Mouse (Mus musculus) cerebellum, adult 2 months (tissue): Measurements from ENCODE around the gene Rsrp1. TPM values are rescaled to one million over a fixed set of nuclear protein-coding genes. Genes with fewer than 3 reads are reported as not detected.

ENCODE experiments used
- DNase-seq, 2 experiments: peaks; one replicate each; pipeline ENCODE4 v3.0.0; 2021
- H3K27ac ChIP-seq: fragments of 200-500 bp; 2 replicates; pipeline ENCODE4 v1.5.1; 2012; ENCODE audit warnings: low read length, control low read depth, inconsistent platforms; ENCODE audit not compliant: insufficient read depth
- H3K27me3 ChIP-seq: fragments of 200-500 bp; 2 replicates; pipeline ENCODE4 v1.6.1; 2012; ENCODE audit warnings: inconsistent platforms, mild to moderate bottlenecking, low read length, moderate library complexity; ENCODE audit not compliant: control insufficient read depth, insufficient read depth
- H3K4me1 ChIP-seq: fragments of 200-500 bp; 2 replicates; pipeline ENCODE4 v1.6.1; 2011; ENCODE audit warnings: low read length; ENCODE audit not compliant: control insufficient read depth, insufficient read depth
- H3K4me3 ChIP-seq: fragments of 200-500 bp; replicated peaks from 2 replicates; pipeline ENCODE3; 2011; ENCODE audit warnings: mild to moderate bottlenecking, low read depth, low read length, control low read depth; ENCODE audit not compliant: insufficient read depth
- CTCF ChIP-seq: fragments of 200-500 bp; IDR thresholded peaks from 2 replicates; pipeline ENCODE4 v1.5.1; 2011; ENCODE audit warnings: low read depth, mild to moderate bottlenecking, control low read depth, low read length, moderate library complexity, borderline replicate concordance; ENCODE audit not compliant: insufficient read depth
- POLR2A ChIP-seq: fragments of 200-500 bp; IDR thresholded peaks from 2 replicates; pipeline ENCODE4 v1.6.1; 2011; ENCODE audit warnings: low read length, control low read depth, borderline replicate concordance; ENCODE audit not compliant: insufficient read depth
- WGBS: fragments of 180-500 bp; shearing (Covaris S2); methylation state at CpG from one replicate; pipeline ENCODE4 v1.1.7; 2018; 5-methylcytosine and 5-hydroxymethylcytosine counted together
- polyA plus RNA-seq: library from polyadenylated mRNA; depleted of rRNA; stranded (reverse); fragments of >200 nt; gene quantifications from 2 replicates; pipeline ENCODE4 v1.2.3, GENCODE M21; 2012; rRNA removed

The Rsrp1 gene
- polyA plus RNA-seq, 1 experiment, result 478 TPM

- TF ChIP-seq POLR2A (no peak), CTCF (no peak)
- no peaks in the 10 kb centered on the region for H3K27me3 ChIP-seq
- 93% methylated on average over 3 of the region's 3 CpGs for WGBS
- H3K4me1 ChIP-seq, result peaks cover 13% of the 10 kb centered on the region
- no peak overlapping the region for H3K27ac ChIP-seq
- no peak for DNase-seq
- no peak overlapping the region for H3K4me3 ChIP-seq
Observed at GRCm38 (mm10) chr4:134955845-134956244, 32.5 kb downstream of the Rsrp1 start.

GRCm38 (mm10) chr4:134956328-134956727 is 32.9 kb downstream of the Rsrp1 start:
- Histone ChIP-seq H3K27me3 (no peaks in the 10 kb centered on the region), H3K27ac (no peak overlapping the region), H3K4me1 (peaks cover 12% of the 10 kb centered on the region), H3K4me3 (no peak overlapping the region)
- WGBS, result 25% methylated on average over 3 of the region's 3 CpGs
- peak; percentile 45; the same call in 1 of the 2 replicates for TF ChIP-seq CTCF
- no peak for TF ChIP-seq POLR2A
- DNase-seq, result peak; percentile 58 to 68

- H3K27ac ChIP-seq, result no peak overlapping the region
- H3K4me1 ChIP-seq, result no peaks in the 10 kb centered on the region
- TF ChIP-seq CTCF (peak; percentile 40), POLR2A (no peak)
- no peaks in the 10 kb centered on the region for H3K27me3 ChIP-seq
- no peak for DNase-seq
- no peak overlapping the region for H3K4me3 ChIP-seq
- WGBS, result 41% methylated on average over 19 of the region's 19 CpGs
Observed at GRCm38 (mm10) chr4:134963021-134963776, 39.8 kb downstream of the Rsrp1 start.

GRCm38 (mm10) chr4:134967887-134968604 is 44.7 kb downstream of the Rsrp1 start:
- whole genome bisulfite sequencing, result 85% methylated on average over 20 of the region's 20 CpGs
- Histone ChIP-seq H3K4me3 (no peak overlapping the region), H3K4me1 (no peaks in the 10 kb centered on the region), H3K27me3 (no peaks in the 10 kb centered on the region), H3K27ac (no peak overlapping the region)
- TF ChIP-seq CTCF (no peak), POLR2A (no peak)
- DNase-seq, result no peak

- no peak for TF ChIP-seq POLR2A
- no peak for TF ChIP-seq CTCF
- no peaks in the 10 kb centered on the region for H3K4me1 ChIP-seq
- no peak overlapping the region for H3K4me3 ChIP-seq
- no peaks in the 10 kb centered on the region for H3K27me3 ChIP-seq
- no peak for DNase-seq
- no peak overlapping the region for H3K27ac ChIP-seq
- 91% methylated on average over 18 of the region's 18 CpGs for WGBS
Observed at GRCm38 (mm10) chr4:134968605-134968976, 45.2 kb downstream of the Rsrp1 start.

- Histone ChIP-seq H3K27ac (no peak overlapping the region), H3K27me3 (no peaks in the 10 kb centered on the region), H3K4me3 (no peak overlapping the region), H3K4me1 (no peaks in the 10 kb centered on the region)
- no peak for DNase-seq
- 45% methylated on average over 14 of the region's 14 CpGs for WGBS
- TF ChIP-seq POLR2A (no peak), CTCF (peak; percentile 31; the same call in 1 of the 2 replicates)
Observed at GRCm38 (mm10) chr4:134975261-134975928, 52.0 kb downstream of the Rsrp1 start.

- DNase-seq, result no peak
- H3K27me3 ChIP-seq, result no peaks in the 10 kb centered on the region
- WGBS, result 93% methylated on average over 4 of the region's 4 CpGs
- TF ChIP-seq POLR2A, result no peak
- no peak overlapping the region for H3K27ac ChIP-seq
- no peak overlapping the region for H3K4me3 ChIP-seq
- H3K4me1 ChIP-seq, result no peaks in the 10 kb centered on the region
Observed at GRCm38 (mm10) chr4:134975929-134976308, 52.5 kb downstream of the Rsrp1 start.

Other genes starting within 250 kb of the Rsrp1 start
- 30.1 and 36.3 TPM in 2 replicates for gene Man1c1, start 219.3 kb upstream of the Rsrp1 start, polyA plus RNA-seq
- gene Ldlrap1, start 155.6 kb upstream of the Rsrp1 start, polyA plus RNA-seq, result 16.0 and 18.5 TPM in 2 replicates
- 46.4 and 47.7 TPM in 2 replicates for gene Maco1, start 70.2 kb upstream of the Rsrp1 start, polyA plus RNA-seq
- gene Rhd, start 59.1 kb upstream of the Rsrp1 start, polyA plus RNA-seq, result 1.0 and 1.1 TPM in 2 replicates
- gene Tmem50a, start 8.6 kb upstream of the Rsrp1 start, polyA plus RNA-seq, result 105 and 111 TPM in 2 replicates
- 95.4 and 99.7 TPM in 2 replicates for gene Syf2, start 7.3 kb downstream of the Rsrp1 start, polyA plus RNA-seq
- gene Runx3, start 197.1 kb downstream of the Rsrp1 start, polyA plus RNA-seq, result 0.05 TPM in 1 of 2 replicates, not detected in the other